Mouse (Mus musculus) megakaryocyte, embryonic 14.5 days (primary cell): ENCODE data around the gene Ppp1r3d. TPM values are rescaled to one million over a fixed set of nuclear protein-coding genes. Genes with fewer than 3 reads are reported as not detected.

ENCODE experiments used
- H3K27me3 ChIP-seq: replicated peaks from 2 replicates; pipeline ENCODE3; 2012; ENCODE audit warnings: inconsistent platforms
- H3K36me3 ChIP-seq: replicated peaks from 2 replicates; pipeline ENCODE3; 2012; ENCODE audit warnings: low read length, inconsistent platforms, mixed read lengths
- H3K4me1 ChIP-seq: 2 replicates; pipeline ENCODE4 v1.6.1; 2012; ENCODE audit warnings: inconsistent platforms
- H3K4me3 ChIP-seq: replicated peaks from 2 replicates; pipeline ENCODE3; 2012; ENCODE audit warnings: moderate library complexity, mild to moderate bottlenecking, inconsistent platforms
- H3K9me3 ChIP-seq: 2 replicates; pipeline ENCODE4 v1.6.1; 2012; ENCODE audit warnings: inconsistent platforms
- FLI1 ChIP-seq: IDR thresholded peaks from 2 replicates; pipeline ENCODE4 v1.6.1; 2012; ENCODE audit warnings: low read length, inconsistent platforms, mixed read lengths
- GATA1 ChIP-seq: IDR thresholded peaks from 3 replicates; pipeline ENCODE4 v1.6.1; 2012; ENCODE audit warnings: mixed read lengths, low read length, inconsistent platforms, borderline replicate concordance
- polyA plus RNA-seq: library from polyadenylated mRNA; stranded (reverse); fragments of >175 nt; gene quantifications from 2 replicates; pipeline ENCODE4 v1.2.3, GENCODE M21; 2012; ENCODE audit warnings: low replicate concordance; ENCODE audit not compliant: insufficient read depth

Ppp1r3d gene
- polyA plus RNA-seq, 1 experiment = 8.0 TPM

DNA sequence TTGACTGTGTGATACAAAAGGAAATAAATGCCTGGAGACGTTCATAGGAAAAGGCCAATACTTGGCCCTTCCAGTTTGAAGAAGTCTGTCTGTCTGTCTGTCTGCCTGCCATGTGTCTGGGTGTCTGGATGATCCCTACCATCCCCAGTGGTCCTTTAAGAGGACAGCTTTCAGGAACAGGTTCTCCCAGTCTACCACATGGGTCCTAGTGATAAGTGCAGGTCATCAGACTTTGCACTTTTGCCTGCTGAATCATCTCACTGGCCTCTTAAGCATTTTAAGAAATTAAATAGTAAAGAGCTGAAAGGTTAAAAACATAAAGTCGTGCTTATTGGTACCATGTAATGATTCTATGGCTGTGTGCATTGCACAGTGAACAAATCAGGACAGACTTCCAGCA lies 19.2 kb upstream of the Ppp1r3d start:
- Histone ChIP-seq H3K4me3 (no peak overlapping the region), H3K36me3 (no peaks in the 10 kb centered on the region), H3K9me3 (no peaks in the 10 kb centered on the region), H3K4me1 (peaks cover 30% of the 10 kb centered on the region), H3K27me3 (peaks cover 20% of the 10 kb centered on the region)
- TF ChIP-seq GATA1 = no peak
- no peak for TF ChIP-seq FLI1

DNA sequence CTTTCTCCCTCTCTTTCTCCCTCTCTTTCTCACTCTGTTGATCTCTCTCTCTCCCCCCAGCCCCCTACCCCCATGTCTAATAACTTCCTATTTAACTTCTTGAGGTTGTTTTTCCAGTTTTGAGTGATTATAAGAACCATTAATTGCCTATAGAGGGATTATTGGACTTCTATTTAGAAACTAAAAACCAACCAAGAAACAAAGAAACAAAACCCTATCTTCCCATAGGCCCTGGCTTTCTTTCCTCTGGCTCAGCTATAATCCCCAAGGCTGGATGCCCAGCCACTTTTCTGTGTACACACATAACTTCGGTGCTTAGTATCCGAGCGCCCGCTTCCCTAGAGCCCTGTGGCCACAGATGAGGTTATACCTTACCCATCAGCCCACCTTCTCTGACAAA lies 16.0 kb upstream of the Ppp1r3d start, which contains the start of gene Cdh26:
Cdh26 (plus strand) TSS at position 301 of the 400 bp plus-strand sequence.
- TF ChIP-seq GATA1 (no peak), FLI1 (no peak)
- Histone ChIP-seq H3K4me3 (no peak within 1 kb of the TSS), H3K36me3 (no peaks in the 10 kb centered on the region), H3K4me1 (peaks cover 52% of the 10 kb centered on the region), H3K27me3 (peaks cover 20% of the 10 kb centered on the region), H3K9me3 (no peaks in the 10 kb centered on the region)

DNA sequence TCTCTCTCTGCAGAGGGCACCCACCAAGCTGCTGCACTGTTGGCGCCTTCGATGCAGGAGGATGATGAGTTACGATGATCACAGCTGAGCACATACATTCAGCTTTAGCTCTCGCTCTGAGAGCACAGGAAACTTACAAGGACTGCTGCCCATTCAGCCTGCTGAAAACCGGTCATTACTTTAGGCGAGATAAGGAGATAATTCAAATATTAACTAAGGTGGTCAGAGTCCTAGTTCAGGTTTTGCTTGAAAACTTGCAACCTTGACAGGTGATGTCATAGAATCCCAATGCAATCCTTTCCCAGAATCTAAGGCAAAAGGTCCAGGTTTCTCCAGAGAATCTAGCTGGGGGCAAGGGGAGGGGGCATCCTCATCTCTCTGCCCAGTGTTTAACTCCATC lies 15.2 kb upstream of the Ppp1r3d start:
- no peak overlapping the region for H3K4me3 ChIP-seq
- no peaks in the 10 kb centered on the region for H3K9me3 ChIP-seq
- TF ChIP-seq GATA1 = no peak
- TF ChIP-seq FLI1 = no peak
- peaks cover 18% of the 10 kb centered on the region for H3K27me3 ChIP-seq
- peaks cover 60% of the 10 kb centered on the region for H3K4me1 ChIP-seq
- H3K36me3 ChIP-seq = peaks cover 8% of the 10 kb centered on the region

DNA sequence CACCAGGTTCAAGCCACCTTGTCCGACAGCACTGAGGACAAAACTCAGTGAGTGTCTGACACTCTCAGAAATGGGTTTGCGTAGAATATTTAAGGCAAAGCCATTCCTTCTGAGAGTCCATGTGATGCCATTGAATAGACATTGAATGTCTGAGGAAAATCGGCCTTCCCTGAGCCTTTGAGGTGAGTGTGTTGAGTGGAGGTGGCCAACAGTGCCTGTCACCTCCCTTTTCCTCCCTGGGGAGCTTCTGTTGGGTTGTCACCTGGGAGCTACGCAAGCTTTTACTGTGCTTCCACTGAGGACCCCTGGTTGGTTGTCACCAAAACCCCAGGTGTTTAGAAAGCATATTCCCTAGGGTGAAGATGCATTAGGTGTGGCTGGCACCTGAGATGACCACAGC lies 14.4 kb upstream of the Ppp1r3d start:
- peaks cover 60% of the 10 kb centered on the region for H3K4me1 ChIP-seq
- TF ChIP-seq FLI1 (no peak), GATA1 (no peak)
- peaks cover 15% of the 10 kb centered on the region for H3K36me3 ChIP-seq
- no peak overlapping the region for H3K4me3 ChIP-seq
- H3K27me3 ChIP-seq = peaks cover 18% of the 10 kb centered on the region
- no peaks in the 10 kb centered on the region for H3K9me3 ChIP-seq

DNA sequence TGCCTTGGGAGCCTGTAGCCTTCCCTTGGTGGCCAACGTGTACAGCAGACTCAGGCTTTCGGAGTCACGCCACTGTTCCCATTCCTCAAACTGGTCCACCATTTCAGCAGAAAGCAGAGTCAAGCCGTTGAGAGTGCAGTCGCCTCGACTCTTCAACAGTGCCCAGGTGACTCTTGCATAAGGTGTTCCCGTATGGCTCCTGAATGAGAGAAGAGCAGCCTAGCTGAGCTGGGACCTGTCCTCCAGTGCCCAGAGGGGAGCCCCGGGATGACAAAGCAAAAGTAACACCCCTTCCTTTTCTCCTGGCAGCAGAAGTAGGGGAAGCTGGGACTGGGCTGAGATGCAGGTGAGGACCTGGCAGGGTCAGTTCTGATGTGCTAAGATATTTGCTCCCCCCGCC lies 13.9 kb upstream of the Ppp1r3d start:
- no peak for TF ChIP-seq GATA1
- no peak for TF ChIP-seq FLI1
- peaks cover 20% of the 10 kb centered on the region for H3K36me3 ChIP-seq
- no peaks in the 10 kb centered on the region for H3K9me3 ChIP-seq
- peaks cover 60% of the 10 kb centered on the region for H3K4me1 ChIP-seq
- H3K4me3 ChIP-seq = no peak overlapping the region
- H3K27me3 ChIP-seq = peaks cover 18% of the 10 kb centered on the region

DNA sequence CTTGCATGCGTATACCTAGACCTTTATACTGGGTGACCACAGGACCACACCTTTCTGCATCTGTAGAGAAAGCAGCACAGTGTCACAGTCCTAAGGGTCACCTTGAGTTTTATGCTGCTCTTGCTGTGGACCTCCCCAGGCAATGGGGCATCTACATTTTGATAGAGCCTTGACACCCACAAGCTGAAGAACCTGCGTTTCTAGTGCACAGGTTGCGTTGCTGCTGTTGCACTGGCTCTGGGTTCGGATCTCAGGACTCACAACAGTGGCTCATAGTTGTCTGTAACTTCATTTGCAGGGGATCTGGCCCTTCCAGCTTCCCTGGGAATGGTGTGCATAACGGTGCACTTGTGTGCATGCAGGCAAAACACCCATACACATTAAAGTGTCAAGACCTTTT lies 12.9 kb upstream of the Ppp1r3d start:
- Histone ChIP-seq H3K4me1 (peaks cover 61% of the 10 kb centered on the region), H3K9me3 (no peaks in the 10 kb centered on the region), H3K4me3 (no peak overlapping the region), H3K36me3 (peaks cover 24% of the 10 kb centered on the region), H3K27me3 (peaks cover 18% of the 10 kb centered on the region)
- TF ChIP-seq GATA1 (no peak), FLI1 (no peak)

DNA sequence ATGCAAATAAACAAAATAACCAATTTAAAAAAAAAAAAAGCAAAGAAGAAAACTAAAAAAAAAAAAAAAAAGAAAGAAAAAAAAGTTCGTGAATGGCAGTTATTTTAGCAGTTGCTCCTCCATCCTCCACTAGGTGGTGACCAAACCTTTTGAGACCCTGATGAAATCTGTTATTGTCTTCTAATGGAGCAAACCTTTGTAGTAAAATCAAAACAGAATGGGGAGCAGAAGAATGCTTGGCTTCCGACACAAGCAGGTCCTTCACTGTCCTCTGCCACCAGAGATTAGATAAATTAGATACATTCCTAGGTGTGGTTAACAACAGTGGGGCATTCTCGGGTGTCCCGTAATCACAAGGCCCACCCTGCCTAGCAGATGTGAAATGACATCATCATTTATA lies 12.0 kb upstream of the Ppp1r3d start:
- Histone ChIP-seq H3K27me3 (peaks cover 14% of the 10 kb centered on the region), H3K4me1 (peaks cover 70% of the 10 kb centered on the region), H3K36me3 (peaks cover 28% of the 10 kb centered on the region), H3K4me3 (no peak overlapping the region), H3K9me3 (no peaks in the 10 kb centered on the region)
- no peak for TF ChIP-seq FLI1
- no peak for TF ChIP-seq GATA1

DNA sequence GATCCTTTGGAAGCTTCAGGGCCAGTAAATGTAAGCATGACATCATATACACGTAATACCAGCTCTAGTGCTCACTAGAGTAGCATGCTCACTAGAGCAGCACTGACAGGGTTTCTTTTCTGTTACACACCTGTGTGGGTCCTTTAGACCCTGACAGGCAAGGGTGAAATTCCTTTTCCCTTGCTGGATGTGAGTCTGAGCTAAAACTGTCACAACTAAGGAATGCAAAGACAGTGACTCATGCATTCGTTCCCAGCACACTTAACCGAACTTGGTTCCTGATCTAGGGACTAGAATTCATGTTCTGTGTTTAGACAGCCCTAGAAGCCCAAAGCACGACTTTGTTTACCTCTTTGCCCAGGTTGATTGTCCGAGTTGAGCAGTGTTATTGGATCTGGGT lies 9.0 kb upstream of the Ppp1r3d start:
- H3K36me3 ChIP-seq = peaks cover 58% of the 10 kb centered on the region
- no peaks in the 10 kb centered on the region for H3K9me3 ChIP-seq
- TF ChIP-seq GATA1 (no peak), FLI1 (no peak)

DNA sequence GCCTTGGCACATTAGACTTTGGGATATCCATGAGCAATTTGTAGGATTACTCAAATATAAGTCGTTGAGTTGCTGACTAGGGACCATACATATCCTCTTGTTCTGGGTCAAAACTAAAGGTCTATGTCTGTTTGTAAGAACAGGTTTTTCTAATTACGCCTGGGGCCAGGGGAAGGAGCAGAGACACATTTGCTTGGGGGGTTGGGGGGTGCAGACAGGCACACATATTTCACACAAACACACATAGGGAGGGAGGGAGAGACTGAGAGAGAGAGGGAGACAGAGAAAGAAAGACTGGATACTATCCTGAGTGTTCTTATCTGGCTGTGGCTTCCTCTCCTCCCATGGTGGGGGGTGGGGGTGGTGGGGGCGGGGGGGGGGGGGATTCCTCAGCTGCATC lies 7.9 kb upstream of the Ppp1r3d start:
- no peaks in the 10 kb centered on the region for H3K27me3 ChIP-seq
- TF ChIP-seq GATA1 (no peak), FLI1 (no peak)
- peaks cover 67% of the 10 kb centered on the region for H3K36me3 ChIP-seq
- peak overlapping the region; percentile 59 for H3K4me3 ChIP-seq
- H3K9me3 ChIP-seq = no peaks in the 10 kb centered on the region
- peaks cover 88% of the 10 kb centered on the region for H3K4me1 ChIP-seq

More for the DNA sequence above, 9.0 kb upstream of the Ppp1r3d start:
- no peak overlapping the region for H3K4me3 ChIP-seq
- H3K4me1 ChIP-seq = peaks cover 85% of the 10 kb centered on the region
- H3K27me3 ChIP-seq = peaks cover 6% of the 10 kb centered on the region

DNA sequence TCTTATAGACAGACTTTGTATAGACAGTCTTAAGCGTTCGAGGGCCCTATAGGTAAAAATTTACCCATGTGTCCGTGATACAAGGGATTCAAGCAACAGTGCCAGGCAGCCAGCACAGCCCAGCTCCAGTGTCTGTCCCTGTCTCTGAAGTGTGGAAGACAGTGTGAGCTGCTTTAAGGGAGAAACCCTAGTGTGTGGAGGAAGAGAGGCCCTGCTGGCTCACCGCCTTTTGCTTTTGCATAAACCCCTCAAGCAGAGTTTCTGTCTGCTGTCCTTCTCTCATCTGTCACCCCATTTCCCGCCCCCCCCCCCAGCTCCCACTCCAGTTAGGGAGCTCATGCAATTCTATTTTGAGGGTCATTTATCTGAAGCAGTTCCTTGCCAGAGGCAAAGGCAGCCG lies 7.3 kb upstream of the Ppp1r3d start:
- H3K9me3 ChIP-seq = no peaks in the 10 kb centered on the region
- no peak for TF ChIP-seq GATA1
- H3K36me3 ChIP-seq = peaks cover 67% of the 10 kb centered on the region
- peak overlapping the region; percentile 76 for H3K4me3 ChIP-seq
- peaks cover 88% of the 10 kb centered on the region for H3K4me1 ChIP-seq
- no peaks in the 10 kb centered on the region for H3K27me3 ChIP-seq

DNA sequence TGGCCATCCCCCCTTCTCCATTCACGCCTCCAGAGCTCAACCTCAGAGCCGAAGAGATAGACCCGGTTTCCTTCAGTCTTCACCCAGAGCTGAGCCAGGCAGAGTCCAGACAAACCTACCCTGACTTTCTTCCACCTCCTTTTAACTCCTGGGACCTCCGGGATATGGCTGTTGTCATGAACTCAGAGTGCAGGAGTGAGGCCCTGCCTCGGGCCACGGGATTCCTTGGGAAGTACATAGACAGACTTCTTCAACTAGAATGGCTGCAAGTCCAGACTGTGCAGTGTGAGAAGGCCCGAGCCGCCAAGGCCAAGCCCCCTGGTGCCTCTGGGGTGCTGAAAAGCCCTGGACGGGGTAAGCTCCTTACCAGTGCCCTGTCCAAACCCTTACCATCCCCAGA lies 6.3 kb upstream of the Ppp1r3d start:
- H3K36me3 ChIP-seq = peaks cover 67% of the 10 kb centered on the region
- no peaks in the 10 kb centered on the region for H3K27me3 ChIP-seq
- H3K4me1 ChIP-seq = peaks cover 92% of the 10 kb centered on the region
- no peak overlapping the region for H3K4me3 ChIP-seq
- no peaks in the 10 kb centered on the region for H3K9me3 ChIP-seq
- TF ChIP-seq GATA1 (no peak), FLI1 (no peak)
